Mouse (Mus musculus) CH12.LX (cell line): ENCODE measurements around the gene Hes1. TPM values are rescaled to one million over a fixed set of nuclear protein-coding genes. Genes with fewer than 3 reads are reported as not detected.

Experiments used
- DNase-seq: peaks from one replicate; pipeline ENCODE4 v3.0.0-alpha.2; 2013; ENCODE audit errors: extremely low read depth
- H3K27ac ChIP-seq: 2 replicates; pipeline ENCODE4 v1.5.1; 2012; ENCODE audit warnings: low read depth, mild to moderate bottlenecking, control low read depth, moderate library complexity; ENCODE audit not compliant: insufficient read depth
- H3K27me3 ChIP-seq: replicated peaks from 2 replicates; pipeline ENCODE3; 2012; ENCODE audit warnings: inconsistent platforms
- H3K36me3 ChIP-seq, 2 experiments: replicated peaks in 1 of 2; 2 replicates each; pipeline versions ENCODE3 to v1.6.1; 2012; ENCODE audit warnings: inconsistent platforms in 1 of 2, low read length in 1 of 2, mild to moderate bottlenecking in 1 of 2, mixed read lengths in 1 of 2, moderate library complexity in 1 of 2; ENCODE audit not compliant: control insufficient read depth in 1 of 2, insufficient read depth in 1 of 2
- H3K4me1 ChIP-seq, 2 experiments: 2 replicates each; pipeline ENCODE4 v1.6.1; 2012; ENCODE audit warnings: inconsistent platforms in 1 of 2, moderate library complexity in 1 of 2; ENCODE audit not compliant: insufficient read depth in 2 of 2, control insufficient read depth in 1 of 2
- H3K4me2 ChIP-seq: 2 replicates; pipeline ENCODE4 v1.6.1; 2012; ENCODE audit warnings: low read depth, mild to moderate bottlenecking, control low read depth; ENCODE audit not compliant: poor library complexity, insufficient read depth, severe bottlenecking
- H3K4me3 ChIP-seq, 3 experiments: fragments of 150-350 bp in 1 of 3; sonication (generic) in 1 of 3; replicated peaks in 1 of 3; 2 replicates each; pipeline versions ENCODE3 to v1.5.1; 2011 to 2012; ENCODE audit warnings: low read depth in 2 of 3, low read length in 2 of 3, mild to moderate bottlenecking in 2 of 3, moderate library complexity in 2 of 3, control low read depth in 1 of 3, improper control_type of control experiment in 1 of 3, inconsistent platforms in 1 of 3, mixed read lengths in 1 of 3; ENCODE audit not compliant: poor library complexity in 1 of 3
- H3K79me2 ChIP-seq: replicated peaks from 2 replicates; pipeline ENCODE4 v1.6.1; 2012; ENCODE audit warnings: mild to moderate bottlenecking, moderate library complexity; ENCODE audit not compliant: control insufficient read depth, poor library complexity, insufficient read depth, severe bottlenecking; ENCODE audit errors: extremely low read depth
- H3K9ac ChIP-seq: 2 replicates; pipeline ENCODE4 v1.6.1; 2012; ENCODE audit warnings: low read depth, mild to moderate bottlenecking, control low read depth, moderate library complexity; ENCODE audit not compliant: insufficient read depth
- H3K9me3 ChIP-seq: replicated peaks from 2 replicates; pipeline ENCODE3; 2012; ENCODE audit warnings: low read length, inconsistent platforms, mixed read lengths
- BHLHE40 ChIP-seq: IDR thresholded peaks from 2 replicates; pipeline ENCODE4 v1.6.1; 2011; ENCODE audit warnings: mild to moderate bottlenecking, low read depth, low read length, improper control_type of control experiment
- CHD1 ChIP-seq: IDR thresholded peaks from 2 replicates; pipeline ENCODE4 v1.6.1; 2012; ENCODE audit warnings: low read depth, low read length, improper control_type of control experiment, inconsistent platforms
- CHD2 ChIP-seq: IDR thresholded peaks from 2 replicates; pipeline ENCODE4 v1.6.1; 2011; ENCODE audit warnings: low read length, improper control_type of control experiment
- E2F4 ChIP-seq: IDR thresholded peaks from 2 replicates; pipeline ENCODE4 v1.6.1; 2011; ENCODE audit warnings: low read depth, low read length, improper control_type of control experiment; ENCODE audit not compliant: insufficient replicate concordance
- ELF1 ChIP-seq: IDR thresholded peaks from 2 replicates; pipeline ENCODE4 v1.6.1; 2014; ENCODE audit warnings: low read depth, mild to moderate bottlenecking, inconsistent platforms, low read length, improper control_type of control experiment
- ETS1 ChIP-seq: conservative IDR thresholded peaks from 2 replicates; pipeline ENCODE4 v1.6.1; 2012; ENCODE audit warnings: low read depth, mild to moderate bottlenecking, inconsistent platforms, low read length, improper control_type of control experiment, moderate library complexity
- GABPA ChIP-seq: IDR thresholded peaks from 2 replicates; pipeline ENCODE4 v1.6.1; 2012; ENCODE audit warnings: low read depth, low read length, improper control_type of control experiment, inconsistent platforms; ENCODE audit not compliant: insufficient replicate concordance
- HCFC1 ChIP-seq: IDR thresholded peaks from 2 replicates; pipeline ENCODE4 v1.6.1; 2012; ENCODE audit warnings: low read depth, mild to moderate bottlenecking, inconsistent platforms, low read length, improper control_type of control experiment
- IRF4 ChIP-seq: IDR thresholded peaks from 2 replicates; pipeline ENCODE4 v1.6.1; 2014; ENCODE audit warnings: low read depth, mild to moderate bottlenecking, inconsistent platforms, low read length, improper control_type of control experiment
- JUN ChIP-seq: IDR thresholded peaks from 2 replicates; pipeline ENCODE4 v1.6.1; 2011; ENCODE audit warnings: low read depth, mild to moderate bottlenecking, low read length, improper control_type of control experiment, moderate library complexity; ENCODE audit not compliant: insufficient read depth
- JUND ChIP-seq: conservative IDR thresholded peaks from 2 replicates; pipeline ENCODE4 v1.6.1; 2011; ENCODE audit warnings: low read depth, low read length, improper control_type of control experiment
- KAT2A ChIP-seq: IDR thresholded peaks from 2 replicates; pipeline ENCODE4 v1.6.1; 2012; ENCODE audit warnings: low read length, improper control_type of control experiment, inconsistent platforms; ENCODE audit not compliant: insufficient replicate concordance
- MAFK ChIP-seq: IDR thresholded peaks from 2 replicates; pipeline ENCODE4 v1.6.1; 2011; ENCODE audit warnings: low read length, improper control_type of control experiment; ENCODE audit not compliant: insufficient replicate concordance
- MAX ChIP-seq: IDR thresholded peaks from 2 replicates; pipeline ENCODE4 v1.6.1; 2011; ENCODE audit warnings: low read length, improper control_type of control experiment
- MEF2A ChIP-seq: IDR thresholded peaks from 2 replicates; pipeline ENCODE4 v1.6.1; 2014; ENCODE audit warnings: low read depth, mild to moderate bottlenecking, inconsistent platforms, low read length, improper control_type of control experiment, borderline replicate concordance
- MXI1 ChIP-seq: IDR thresholded peaks from 2 replicates; pipeline ENCODE4 v1.6.1; 2011; ENCODE audit warnings: mild to moderate bottlenecking, low read depth, low read length, improper control_type of control experiment
- NELFE ChIP-seq: IDR thresholded peaks from 2 replicates; pipeline ENCODE4 v1.6.1; 2011; ENCODE audit warnings: low read depth, low read length, improper control_type of control experiment
- NRF1 ChIP-seq: IDR thresholded peaks from 2 replicates; pipeline ENCODE4 v1.6.1; 2014; ENCODE audit warnings: low read depth, mild to moderate bottlenecking, inconsistent platforms, low read length, improper control_type of control experiment, moderate library complexity
- PAX5 ChIP-seq: IDR thresholded peaks from 2 replicates; pipeline ENCODE4 v1.6.1; 2012; ENCODE audit warnings: low read length, inconsistent platforms, mixed read lengths
- POLR2A ChIP-seq: IDR thresholded peaks from 2 replicates; pipeline ENCODE4 v1.6.1; 2011; ENCODE audit warnings: low read depth, mild to moderate bottlenecking, improper control_type of control experiment, low read length
- TCF12 ChIP-seq: IDR thresholded peaks from 2 replicates; pipeline ENCODE4 v1.6.1; 2014; ENCODE audit warnings: low read depth, mild to moderate bottlenecking, inconsistent platforms, low read length, improper control_type of control experiment
- UBTF ChIP-seq: IDR thresholded peaks from 2 replicates; pipeline ENCODE4 v1.6.1; 2012; ENCODE audit warnings: low read depth, mild to moderate bottlenecking, inconsistent platforms, low read length, improper control_type of control experiment, moderate library complexity
- USF1 ChIP-seq: IDR thresholded peaks from 2 replicates; pipeline ENCODE4 v1.6.1; 2014; ENCODE audit warnings: low read depth, mild to moderate bottlenecking, inconsistent platforms, low read length, improper control_type of control experiment
- USF2 ChIP-seq: conservative IDR thresholded peaks from 2 replicates; pipeline ENCODE4 v1.6.1; 2011; ENCODE audit warnings: low read depth, low read length, improper control_type of control experiment
- ZC3H11A ChIP-seq: IDR thresholded peaks from 2 replicates; pipeline ENCODE4 v1.6.1; 2012; ENCODE audit warnings: low read depth, mild to moderate bottlenecking, inconsistent platforms, low read length, improper control_type of control experiment
- ZMIZ1 ChIP-seq: IDR thresholded peaks from 2 replicates; pipeline ENCODE4 v1.6.1; 2012; ENCODE audit warnings: low read depth, mild to moderate bottlenecking, inconsistent platforms, low read length, improper control_type of control experiment
- ZNF384 ChIP-seq: IDR thresholded peaks from 2 replicates; pipeline ENCODE4 v1.6.1; 2012; ENCODE audit warnings: low read depth, low read length, improper control_type of control experiment, inconsistent platforms
- dilution Hi-C: fragments of 300-500 bp; cut with MboI; formaldehyde crosslinking; loops from 2 replicates; pipeline ENCODE4 v1.14.3; 2020; ENCODE audit warnings: low sequenced_read_pairs; ENCODE audit not compliant: extremely low pct_unique_long_range_greater_than_20kb, extremely low pct_ligation_motif_present
- in situ Hi-C: fragments of 300-500 bp; cut with MboI; formaldehyde crosslinking; loops from 3 replicates; pipeline ENCODE4 v1.14.3; 2019; ENCODE audit warnings: low sequenced_read_pairs, low pct_ligation_motif_present, low pct_unique_long_range_greater_than_20kb, mixed read lengths
- polyA plus RNA-seq: library from polyadenylated mRNA; unstranded; fragments of >175 nt; gene quantifications from 2 replicates; pipeline ENCODE4 v1.2.1, GENCODE M21; 2012; ENCODE audit warnings: low read depth; ENCODE audit not compliant: insufficient read length
- total RNA-seq, 2 experiments: library from RNA; depleted of rRNA; stranded (reverse); fragments of 300-350 nt in 1 of 2; fragments of >200 nt in 1 of 2; gene quantifications; 2 replicates each; pipeline ENCODE4 v1.2.3; 2012 to 2014

The Hes1 gene
- total and polyA plus RNA-seq, 3 experiments: 1.4 to 3.6 (median 1.6) TPM

DNA sequence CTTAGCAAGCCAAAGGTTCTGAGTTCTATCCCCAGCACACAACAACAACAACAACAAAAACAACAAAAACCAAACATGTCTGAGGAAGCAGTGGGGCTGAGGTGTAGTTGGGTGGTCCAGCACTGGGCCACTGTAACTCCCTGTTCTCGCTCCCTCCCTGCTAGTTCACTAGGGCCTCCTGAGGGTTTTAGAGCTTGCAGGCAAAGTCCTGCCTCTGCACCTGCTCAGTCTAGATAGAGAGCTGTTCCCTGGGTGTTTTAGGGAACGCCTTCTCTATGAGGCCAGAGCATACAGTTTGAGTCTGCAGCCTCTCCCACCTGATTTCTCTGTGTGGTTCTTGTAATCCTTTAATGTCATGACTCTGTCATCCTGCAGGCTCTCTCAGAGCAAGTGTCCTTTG lies 11.9 kb upstream of the Hes1 start:
- in situ Hi-C loops: no loop called here
- H3K4me3 ChIP-seq: no peak overlapping the region
- H3K36me3 ChIP-seq: no peaks in the 10 kb centered on the region
- TF ChIP-seq MEF2A (no peak), E2F4 (no peak), ETS1 (no peak), CHD2 (no peak)
- TF ChIP-seq, all 38 proteins: peak for 0
- peaks cover 28% of the 10 kb centered on the region for H3K27me3 ChIP-seq
- DNase-seq: no peak
- no peak overlapping the region for H3K4me2 ChIP-seq
- no peaks in the 10 kb centered on the region; a peak in 1 of 4 replicates for H3K4me1 ChIP-seq
- H3K9ac ChIP-seq: no peak overlapping the region
- H3K9me3 ChIP-seq: no peaks in the 10 kb centered on the region
- H3K79me2 ChIP-seq: no peaks in the 10 kb centered on the region
- dilution Hi-C loops: no loop called here
- no peak overlapping the region for H3K27ac ChIP-seq

GRCm38 (mm10) chr16:30052839-30053511 lies 11.2 kb upstream of the Hes1 start:
- peaks cover 25% of the 10 kb centered on the region for H3K27me3 ChIP-seq

DNA sequence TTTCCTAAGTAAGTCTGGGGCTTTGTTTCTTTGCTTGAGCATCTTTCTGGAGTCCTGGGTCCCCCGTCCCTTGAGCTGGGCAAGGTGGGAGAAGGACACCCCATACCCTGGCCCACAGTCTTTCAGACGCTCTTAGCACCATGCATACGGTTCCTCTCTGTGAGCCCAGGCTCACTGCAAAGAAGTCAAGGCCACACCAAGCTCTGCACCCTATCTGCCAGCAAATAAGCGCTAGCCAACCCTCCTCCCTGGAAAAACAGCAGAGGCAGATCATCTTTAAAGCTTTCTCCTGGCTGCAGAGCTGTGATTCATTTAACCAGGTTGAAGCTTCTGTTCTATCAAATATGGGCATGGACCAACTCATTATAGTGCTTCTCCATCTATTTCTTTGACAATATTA lies 9.6 kb upstream of the Hes1 start:
- in situ Hi-C loops: no loop called here
- TF ChIP-seq MXI1 (no peak), MAX (no peak), ELF1 (no peak), GABPA (no peak), TCF12 (no peak), KAT2A (no peak), HCFC1 (no peak), POLR2A (no peak), IRF4 (no peak), NRF1 (no peak), ZC3H11A (no peak), USF2 (no peak), CHD1 (no peak), PAX5 (no peak)
- TF ChIP-seq, all 38 proteins: peak for 0

More at GRCm38 (mm10) chr16:30052839-30053511, 11.2 kb upstream of the Hes1 start:
- Histone ChIP-seq H3K9me3 (no peaks in the 10 kb centered on the region), H3K4me1 (no peaks in the 10 kb centered on the region; a peak in 1 of 4 replicates), H3K4me3 (no peak overlapping the region), H3K4me2 (no peak overlapping the region), H3K79me2 (no peaks in the 10 kb centered on the region), H3K36me3 (no peaks in the 10 kb centered on the region), H3K27ac (no peak overlapping the region), H3K9ac (no peak overlapping the region)
- DNase-seq: no peak
- in situ Hi-C loops (no loop called here), dilution Hi-C loops (no loop called here)
- TF ChIP-seq MAFK (no peak), NRF1 (no peak), ELF1 (no peak), IRF4 (no peak), BHLHE40 (no peak), ZNF384 (no peak), PAX5 (no peak), USF1 (no peak), USF2 (no peak), MEF2A (no peak), JUND (no peak), JUN (no peak), HCFC1 (no peak), NELFE (no peak), UBTF (no peak), KAT2A (no peak), ZMIZ1 (no peak), CHD1 (no peak)

More for the DNA sequence above, 9.6 kb upstream of the Hes1 start:
- H3K9me3 ChIP-seq: no peaks in the 10 kb centered on the region
- peaks cover 33% of the 10 kb centered on the region for H3K27me3 ChIP-seq
- H3K4me1 ChIP-seq: no peaks in the 10 kb centered on the region; a peak in 1 of 4 replicates
- no peak overlapping the region for H3K4me2 ChIP-seq
- DNase-seq: no peak
- dilution Hi-C loops: no loop called here
- no peak overlapping the region for H3K4me3 ChIP-seq
- H3K9ac ChIP-seq: no peak overlapping the region
- H3K27ac ChIP-seq: no peak overlapping the region
- no peaks in the 10 kb centered on the region for H3K79me2 ChIP-seq
- H3K36me3 ChIP-seq: no peaks in the 10 kb centered on the region
